Mouse (Mus musculus): ENCODE data around the gene Acot5. TPM values are rescaled to one million over a fixed set of nuclear protein-coding genes. Genes with fewer than 3 reads are reported as not detected.
A peak's percentile ranks its signal among the peaks of the same experiment; 100 is the strongest.
"Not testable (repeated sequence)": the region's sequence is repeated elsewhere in the genome, so short reads cannot be mapped to it uniquely, and the experiment has no call there.

The Acot5 gene
- total and polyA plus RNA-seq, 3 experiments = not detected

- TF ChIP-seq EP300 (IDR thresholded peaks at IDR 0.05; ENCODE audit: low read depth in 1 of 2, low read length in 2 of 2) = peak; percentile 83 to 87
- peak; percentile 90 for TF ChIP-seq ETS1 (IDR thresholded peaks at IDR 0.05; ENCODE audit: low read depth, low read length)
- TF ChIP-seq HCFC1 (IDR thresholded peaks at IDR 0.05; ENCODE audit: low read depth, low read length) = 0 out of 2 replicates have a peak, but pooled peaks have one; percentile 25
- peak; percentile 87 for TF ChIP-seq GATA1 (IDR thresholded peaks at IDR 0.05; ENCODE audit: low read depth, low read length)
- TF ChIP-seq ELF1 (IDR thresholded peaks at IDR 0.05; ENCODE audit: low read depth, low read length) = peak; percentile 24; the same call in 1 of the 2 replicates
- TF ChIP-seq BHLHE40 (IDR thresholded peaks at IDR 0.05; ENCODE audit: borderline replicate concordance, low read depth, low read length) = peak; percentile 46; the same call in 1 of the 2 replicates
- no peak for TF ChIP-seq USF1 (IDR thresholded peaks at IDR 0.05; ENCODE audit: low read depth, low read length)
- peak; percentile 80; the same call in 1 of the 2 replicates for TF ChIP-seq RCOR1 (IDR thresholded peaks at IDR 0.05; ENCODE audit: low read depth, low read length)
- peak; percentile 39; the same call in 1 of the 2 replicates for TF ChIP-seq MAX (IDR thresholded peaks at IDR 0.05; ENCODE audit: low read length)
- no peak for TF ChIP-seq GABPA (IDR thresholded peaks at IDR 0.05; ENCODE audit: low read depth, low read length)
- TF ChIP-seq KAT2A (conservative IDR thresholded peaks at IDR 0.05; ENCODE audit: low read depth, low read length) = no peak
- TF ChIP-seq RAD21 (IDR thresholded peaks at IDR 0.05; ENCODE audit: low read depth, low read length) = no peak
- TF ChIP-seq MXI1 (IDR thresholded peaks at IDR 0.05; ENCODE audit: low read depth, low read length) = peak; percentile 35; the same call in 1 of the 2 replicates
- 0 out of 2 replicates have a peak, but pooled peaks have one; percentile 30 for TF ChIP-seq ZKSCAN1 (IDR thresholded peaks at IDR 0.05; ENCODE audit: low read depth, low read length)
- TF ChIP-seq TAL1 (IDR thresholded peaks at IDR 0.05; ENCODE audit: low read length) = peak; percentile 52
- no peak for TF ChIP-seq TBP (IDR thresholded peaks at IDR 0.05; ENCODE audit: low read depth, low read length)
- peak; percentile 74; the same call in 1 of the 2 replicates for TF ChIP-seq SIN3A (IDR thresholded peaks at IDR 0.05; ENCODE audit: low read length)
- TF ChIP-seq JUND (IDR thresholded peaks at IDR 0.05; ENCODE audit: low read depth, low read length) = no peak
- no peak for TF ChIP-seq UBTF (IDR thresholded peaks at IDR 0.05; ENCODE audit: borderline replicate concordance, insufficient read depth, low read depth, low read length)
- peak; percentile 97 for TF ChIP-seq ZNF384 (IDR thresholded peaks at IDR 0.05; ENCODE audit: low read depth, low read length)
- peak; percentile 90 for TF ChIP-seq TCF12 (IDR thresholded peaks at IDR 0.05; ENCODE audit: low read depth, low read length)
- no peak; the same call in 1 of the 2 replicates for TF ChIP-seq MAZ (IDR thresholded peaks at IDR 0.05; ENCODE audit: low read depth, low read length)
- Histone ChIP-seq H3K4me3 (ENCODE audit: control insufficient read depth in 1 of 2, insufficient read depth in 1 of 2, low read depth in 2 of 2, low read length in 2 of 2) (no peak overlapping the region), H3K27ac (ENCODE audit: control insufficient read depth, low read depth, low read length) (peak overlapping the region; percentile 65), H3K4me1 (ENCODE audit: control insufficient read depth in 1 of 2, insufficient read depth in 2 of 2, low read length in 2 of 2) (peaks cover 11 to 20% of the 10 kb centered on the region in 2 experiments), H3K27me3 (ENCODE audit: control insufficient read depth in 1 of 2, insufficient read depth in 2 of 2, low read length in 2 of 2) (no peaks in the 10 kb centered on the region), H3K36me3 (ENCODE audit: control insufficient read depth in 1 of 2, insufficient read depth in 2 of 2, low read length in 2 of 2) (peaks cover 0 to 21% of the 10 kb centered on the region in 2 experiments; a peak in 2 of 4 replicates), H3K79me2 (ENCODE audit: control insufficient read depth, insufficient read depth, low read length, poor library complexity) (no peaks in the 10 kb centered on the region), H3K9ac (ENCODE audit: control insufficient read depth, low read depth, low read length, poor library complexity, severe bottlenecking) (no peak overlapping the region), H3K9me3 (replicated peaks; ENCODE audit: insufficient read depth, low read length) (no peaks in the 10 kb centered on the region)
- DNase-seq (ENCODE audit: low read depth, low spot score) = peak; percentile 61
Measured at GRCm38 (mm10) chr12:84034108-84034507, 35.0 kb upstream of the Acot5 start.

GRCm38 (mm10) chr12:84038241-84038640 is 30.9 kb upstream of the Acot5 start, which contains the start of gene Acot4:
TSS of gene Acot4 (plus strand) at chr12:84038379.
- Histone ChIP-seq H3K4me3 (ENCODE audit: control insufficient read depth in 1 of 2, insufficient read depth in 1 of 2, low read depth in 2 of 2, low read length in 2 of 2) (peak within 1 kb of the TSS; percentile 35 to 55; a peak in 3 of 4 replicates), H3K4me1 (ENCODE audit: control insufficient read depth in 1 of 2, insufficient read depth in 2 of 2, low read length in 2 of 2) (peaks cover 7 to 11% of the 10 kb centered on the region in 2 experiments), H3K9ac (ENCODE audit: control insufficient read depth, low read depth, low read length, poor library complexity, severe bottlenecking) (peak within 1 kb of the TSS; percentile 64), H3K36me3 (ENCODE audit: control insufficient read depth in 1 of 2, insufficient read depth in 2 of 2, low read length in 2 of 2) (peaks cover 0 to 13% of the 10 kb centered on the region in 2 experiments; a peak in 2 of 4 replicates)
- DNase-seq (ENCODE audit: low read depth, low spot score); H3K79me2 ChIP-seq (ENCODE audit: control insufficient read depth, insufficient read depth, low read length, poor library complexity); H3K27me3 ChIP-seq (ENCODE audit: control insufficient read depth in 1 of 2, insufficient read depth in 2 of 2, low read length in 2 of 2); H3K27ac ChIP-seq (ENCODE audit: control insufficient read depth, low read depth, low read length); H3K9me3 ChIP-seq (replicated peaks; ENCODE audit: insufficient read depth, low read length): not testable (repeated sequence)

- not testable (repeated sequence) for H3K4me1 ChIP-seq (ENCODE audit: control insufficient read depth in 1 of 2, insufficient read depth in 2 of 2, low read length in 2 of 2); DNase-seq (ENCODE audit: low read depth, low spot score); H3K27me3 ChIP-seq (ENCODE audit: control insufficient read depth in 1 of 2, insufficient read depth in 2 of 2, low read length in 2 of 2); H3K27ac ChIP-seq (ENCODE audit: control insufficient read depth, low read depth, low read length); H3K79me2 ChIP-seq (ENCODE audit: control insufficient read depth, insufficient read depth, low read length, poor library complexity); H3K9me3 ChIP-seq (replicated peaks; ENCODE audit: insufficient read depth, low read length); H3K36me3 ChIP-seq (ENCODE audit: control insufficient read depth in 1 of 2, insufficient read depth in 2 of 2, low read length in 2 of 2)
- Histone ChIP-seq H3K9ac (ENCODE audit: control insufficient read depth, low read depth, low read length, poor library complexity, severe bottlenecking) (peak within 1 kb of the TSS; percentile 64), H3K4me3 (ENCODE audit: control insufficient read depth in 1 of 2, insufficient read depth in 1 of 2, low read depth in 2 of 2, low read length in 2 of 2) (peak within 1 kb of the TSS; percentile 35 to 55; a peak in 3 of 4 replicates)
Measured at GRCm38 (mm10) chr12:84038691-84039111, 30.4 kb upstream of the Acot5 start, which contains the start of gene Gm49366. TSS of gene Gm49366 (plus strand) at chr12:84038935.
